Mouse (Mus musculus): ENCODE measurements around the gene Helq.

The Helq gene

GRCm38 (mm10) chr5:100798165-100798860, at the start of gene Helq, which contains the start of gene Mrps18c:
Gene Helq (minus strand): TSS chr5:100798598.
Gene Mrps18c (plus strand): TSS chr5:100798627.
- DNase-seq (ENCODE audit: low spot score), result peak; percentile 86

DNA sequence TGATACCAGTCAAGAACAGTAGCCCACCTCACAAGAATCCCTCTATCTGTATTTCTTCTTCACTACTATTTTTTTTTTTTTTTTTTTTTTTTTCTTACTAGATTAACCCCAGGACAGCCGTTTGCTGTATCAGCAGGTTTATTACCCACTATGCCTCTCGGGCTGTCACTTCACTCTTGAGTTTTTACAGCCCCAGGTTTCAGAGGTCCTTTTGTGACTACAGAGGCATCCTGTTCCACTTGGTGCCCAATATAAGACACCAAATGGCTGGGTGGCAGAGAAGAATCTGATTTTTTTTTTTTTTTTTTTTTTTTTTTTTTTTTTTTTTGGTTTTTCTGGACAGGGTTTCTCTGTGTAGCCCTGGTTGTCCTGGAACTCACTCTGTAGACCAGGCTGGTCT, 48.7 kb upstream of the Helq start:
- DNase-seq (ENCODE audit: low spot score), result no peak

- DNase-seq (ENCODE audit: low spot score), result no peak
Observed at GRCm38 (mm10) chr5:100846599-100846920, 48.2 kb upstream of the Helq start.

DNA sequence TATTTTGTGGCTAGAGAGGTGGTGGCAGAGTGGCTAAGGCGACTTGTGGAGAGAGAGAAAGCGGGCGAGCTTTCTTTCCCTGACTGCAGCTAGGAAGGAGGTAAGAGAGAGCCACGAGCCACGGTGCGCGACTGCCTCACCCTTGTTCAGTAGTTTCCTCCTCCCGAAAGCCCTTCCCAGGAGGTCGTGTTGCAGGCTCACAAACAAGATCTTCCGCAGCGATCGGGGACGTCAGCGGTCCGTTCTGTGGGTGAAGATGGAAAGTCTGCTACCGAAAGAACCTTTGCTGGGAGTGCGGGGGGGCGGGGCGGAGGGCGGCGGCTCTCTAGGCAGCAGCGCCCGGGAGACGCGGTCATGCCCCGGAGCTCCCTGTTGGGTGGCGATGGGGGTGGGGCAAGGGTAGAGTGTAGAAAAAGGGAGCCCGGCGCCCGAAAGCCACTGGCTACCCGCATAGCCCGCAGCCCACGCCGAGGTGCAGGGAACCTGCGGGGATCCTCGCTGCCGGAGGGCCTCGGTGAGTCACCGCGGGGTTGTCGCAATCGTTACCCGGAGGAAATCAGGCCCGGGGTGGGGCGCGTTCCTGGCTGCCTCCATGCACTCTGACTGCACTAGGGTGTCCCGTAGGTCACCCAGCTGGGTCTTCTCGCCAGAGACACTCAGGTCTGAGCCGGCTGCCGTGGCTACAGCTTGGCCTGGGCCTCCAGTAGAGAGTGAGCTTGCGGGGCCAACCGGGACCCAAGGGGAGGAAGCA, 47.6 kb upstream of the Helq start:
- DNase-seq (ENCODE audit: low spot score), result peak; percentile 12

- DNase-seq (ENCODE audit: low spot score), result peak; percentile 11
Observed at GRCm38 (mm10) chr5:100845485-100845847, 47.1 kb upstream of the Helq start, which contains the start of gene Gpat3. Gene Gpat3 (plus strand): TSS chr5:100845713.

DNA sequence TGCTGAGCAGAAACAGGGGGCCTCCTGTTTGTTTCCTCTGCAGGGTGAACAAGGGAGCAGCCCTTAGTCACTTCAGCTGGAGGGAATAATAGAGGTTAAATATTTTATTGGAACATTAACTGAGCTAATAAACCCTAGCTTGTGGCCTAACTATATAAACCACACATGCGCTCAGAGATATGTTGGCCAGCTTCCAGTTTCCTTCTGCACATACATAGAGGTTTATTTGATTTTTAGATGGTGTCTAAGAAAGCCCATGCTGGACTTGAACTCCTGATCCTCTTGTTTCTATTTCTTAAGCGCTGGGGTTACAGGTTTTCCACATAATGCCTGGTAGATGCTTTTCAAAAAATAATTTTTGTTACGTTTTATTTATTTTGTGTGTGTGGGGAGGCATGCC, 46.1 kb upstream of the Helq start:
- no peak for DNase-seq (ENCODE audit: low spot score)

GRCm38 (mm10) chr5:100837907-100838306, 39.5 kb upstream of the Helq start:
- no peak for DNase-seq (ENCODE audit: low spot score)

DNA sequence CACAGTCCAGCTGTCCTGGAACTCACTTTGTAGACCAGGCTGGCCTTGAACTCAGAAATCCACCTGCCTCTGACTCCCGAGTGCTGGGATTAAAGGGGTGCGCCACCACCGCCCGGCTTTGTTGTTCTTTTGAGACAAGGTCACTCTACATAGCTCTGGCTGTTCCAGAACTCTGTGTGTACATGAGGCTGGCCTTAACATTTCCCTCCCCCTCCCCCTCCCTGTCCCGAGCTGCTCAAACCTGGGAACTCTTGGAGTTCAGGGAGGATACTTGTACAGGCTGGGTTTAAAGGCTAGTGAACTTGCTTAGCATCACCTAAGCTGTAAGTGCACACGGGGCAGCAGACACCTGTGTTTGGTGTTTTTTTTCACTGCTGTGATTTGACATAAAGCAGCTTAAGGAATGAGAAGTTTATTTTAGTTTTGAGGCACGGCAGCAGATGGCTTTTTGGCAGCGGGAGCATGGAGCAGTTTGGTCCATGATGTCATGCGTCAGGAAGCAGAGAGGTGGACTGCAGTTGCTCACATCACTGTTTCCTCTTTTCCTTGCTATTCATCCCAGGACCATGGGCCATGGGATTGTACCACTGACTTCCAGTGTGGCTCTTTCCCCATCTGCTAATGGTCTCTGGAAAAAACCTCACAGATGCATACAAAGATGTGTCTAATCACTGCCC, 37.6 kb upstream of the Helq start:
- no peak for DNase-seq (ENCODE audit: low spot score)

DNA sequence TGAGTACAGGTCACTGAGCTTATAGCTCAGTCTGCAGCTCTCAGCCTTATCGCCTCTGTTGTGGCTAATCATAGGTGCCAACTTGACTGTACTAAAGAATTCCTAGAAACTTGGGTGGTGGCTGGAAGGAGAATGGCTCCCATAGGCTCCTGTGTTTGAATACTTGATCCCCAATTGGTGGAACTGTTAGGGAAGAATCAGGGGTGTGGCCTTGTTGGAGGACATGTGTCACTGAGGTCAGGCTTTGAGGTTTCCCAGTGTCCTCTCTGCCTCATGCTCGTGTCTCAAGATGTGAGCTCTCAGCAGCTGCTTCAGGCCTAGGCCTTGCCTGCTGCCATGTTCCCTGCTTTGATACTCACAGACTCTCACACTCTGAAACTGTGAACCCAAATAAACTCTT, 35.4 kb upstream of the Helq start:
- no peak for DNase-seq (ENCODE audit: low spot score)

DNA sequence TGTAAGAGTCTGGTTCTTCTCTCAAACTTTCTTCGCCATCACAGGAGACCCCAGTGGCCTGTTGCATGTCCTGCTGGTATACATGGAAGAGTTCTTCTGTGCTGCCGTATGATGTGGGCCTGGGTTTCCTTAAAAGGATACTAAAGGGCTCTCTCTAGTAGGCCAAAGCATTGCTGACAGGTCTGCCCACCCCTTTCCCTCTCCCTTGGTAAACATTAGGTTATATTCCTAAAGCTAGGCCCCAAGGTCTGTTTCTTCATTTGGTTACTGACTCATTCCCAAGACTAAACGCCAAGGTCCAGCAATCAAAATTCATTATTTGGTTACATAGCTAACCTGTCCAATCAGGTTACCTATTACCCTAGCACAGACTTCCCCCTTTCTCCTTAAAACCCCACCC, 34.3 kb upstream of the Helq start:
- DNase-seq (ENCODE audit: low spot score), result no peak

- DNase-seq (ENCODE audit: low spot score), result no peak
Observed at GRCm38 (mm10) chr5:100828701-100829100, 30.3 kb upstream of the Helq start.

DNA sequence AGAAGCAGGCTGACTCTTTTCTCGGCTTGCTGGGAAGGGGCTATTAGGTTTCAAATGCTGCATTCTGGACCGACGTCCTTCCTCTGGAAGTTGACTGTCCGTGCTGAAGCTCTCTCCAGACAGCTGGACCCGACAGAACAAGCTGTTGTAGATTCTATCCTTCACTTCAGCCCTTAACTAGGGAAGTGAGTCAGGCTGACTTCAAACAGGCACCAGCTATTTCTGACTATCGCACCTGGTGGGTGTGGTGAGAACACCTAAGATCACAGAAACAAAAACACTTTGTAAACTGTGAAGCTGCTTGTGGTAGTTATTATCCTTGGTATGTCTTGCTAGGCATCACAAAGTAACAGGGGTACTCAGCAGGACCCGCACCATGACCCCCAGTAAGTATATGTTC, 28.1 kb upstream of the Helq start:
- no peak for DNase-seq (ENCODE audit: low spot score)

DNA sequence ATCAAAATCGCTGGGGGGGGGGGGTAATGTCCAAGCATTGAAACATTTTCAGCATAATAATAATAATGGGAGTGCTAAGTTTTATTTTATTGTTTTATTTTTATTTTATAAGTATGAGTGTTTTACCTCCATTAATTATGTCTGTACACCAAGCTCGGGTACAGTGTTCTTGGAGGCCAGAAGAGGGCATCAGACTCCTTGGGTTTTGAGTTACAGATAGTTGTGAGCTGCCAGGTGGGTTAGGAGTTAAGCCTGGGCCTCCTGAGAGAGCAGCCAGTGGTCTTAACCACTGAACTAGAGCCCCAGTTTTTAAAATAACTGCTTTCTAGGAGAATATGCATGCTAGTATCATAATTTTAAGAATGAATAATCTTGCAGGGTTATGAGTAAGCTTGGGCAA, 27.6 kb upstream of the Helq start:
- DNase-seq (ENCODE audit: low spot score), result no peak

- DNase-seq (ENCODE audit: low spot score), result no peak
Observed at GRCm38 (mm10) chr5:100822826-100823225, 24.4 kb upstream of the Helq start.

- no peak for DNase-seq (ENCODE audit: low spot score)
Observed at GRCm38 (mm10) chr5:100821375-100821774, 23.0 kb upstream of the Helq start.

GRCm38 (mm10) chr5:100820483-100821184, 22.2 kb upstream of the Helq start, which contains the start of gene Abraxas1:
Gene Abraxas1 (minus strand): TSS chr5:100820965.
- peak; percentile 55 for DNase-seq (ENCODE audit: low spot score)

- DNase-seq (ENCODE audit: low spot score), result no peak
Observed at GRCm38 (mm10) chr5:100819568-100820480, 21.4 kb upstream of the Helq start.

DNA sequence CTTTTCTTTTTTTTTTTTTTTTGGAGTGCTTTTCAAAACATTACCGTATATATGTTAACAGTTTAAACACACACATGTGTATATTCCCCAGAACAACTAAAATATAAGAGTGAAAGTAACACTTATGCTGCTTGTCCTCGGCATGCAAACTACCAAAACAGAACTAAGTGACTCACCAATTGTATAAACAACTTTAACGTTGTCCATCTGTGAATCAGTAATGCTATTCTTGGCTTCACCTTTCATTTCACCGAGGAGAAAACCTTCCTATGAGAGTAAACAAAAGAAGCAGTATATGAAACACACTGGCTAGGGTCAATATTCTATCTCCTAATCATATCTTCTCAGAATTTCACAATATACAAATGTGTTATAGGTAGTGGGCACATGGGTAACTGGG, 19.9 kb upstream of the Helq start:
- no peak for DNase-seq (ENCODE audit: low spot score)

GRCm38 (mm10) chr5:100794084-100794483, 4.3 kb downstream of the Helq start:
- DNase-seq (ENCODE audit: low spot score), result no peak

- DNase-seq (ENCODE audit: low spot score), result no peak
Observed at GRCm38 (mm10) chr5:100792261-100792660, 6.1 kb downstream of the Helq start.

- DNase-seq (ENCODE audit: low spot score), result no peak
Observed at GRCm38 (mm10) chr5:100787527-100787926, 10.9 kb downstream of the Helq start.

Measured in left cerebral cortex, adult 11 months (tissue).